Mouse (Mus musculus): Measurements from ENCODE around the gene B130006D01Rik.
A peak's percentile ranks its signal among the peaks of the same experiment; 100 is the strongest.
"Not testable (repeated sequence)": the region's sequence is repeated elsewhere in the genome, so short reads cannot be mapped to it uniquely, and the experiment has no call there.

The B130006D01Rik gene

GRCm38 (mm10) chr11:95713225-95713810, 10.1 kb upstream of the B130006D01Rik start:
- DNase-seq (ENCODE audit: low read depth in 1 of 2, low spot score in 2 of 2), result peak in 1 of 2 experiments; percentile 35

DNA sequence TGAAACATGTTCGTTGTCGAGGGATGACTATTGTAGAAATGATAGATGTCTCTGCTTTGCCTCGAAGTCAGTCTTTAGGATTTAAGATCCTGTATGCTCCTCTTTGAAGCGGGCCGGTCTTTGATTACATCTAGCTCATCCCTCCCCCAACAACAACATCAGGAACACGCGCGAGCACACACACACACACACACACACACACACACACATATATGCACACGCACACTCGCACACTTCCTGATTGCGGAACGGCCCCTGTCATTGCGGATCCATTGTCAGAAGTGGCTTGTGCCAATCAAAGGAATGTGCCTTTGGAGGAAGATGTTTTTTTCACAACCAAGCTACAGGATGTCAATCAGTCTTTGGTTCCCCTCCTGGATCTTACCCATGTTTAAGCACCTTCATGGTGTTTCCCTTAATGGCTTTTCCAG, 9.6 kb upstream of the B130006D01Rik start:
- peak; percentile 30 for DNase-seq (ENCODE audit: low read depth in 1 of 2, low spot score in 2 of 2)

- no peak for DNase-seq (ENCODE audit: low read depth in 1 of 2, low spot score in 2 of 2)
Measured at GRCm38 (mm10) chr11:95714411-95714810, 9.0 kb upstream of the B130006D01Rik start.

DNA sequence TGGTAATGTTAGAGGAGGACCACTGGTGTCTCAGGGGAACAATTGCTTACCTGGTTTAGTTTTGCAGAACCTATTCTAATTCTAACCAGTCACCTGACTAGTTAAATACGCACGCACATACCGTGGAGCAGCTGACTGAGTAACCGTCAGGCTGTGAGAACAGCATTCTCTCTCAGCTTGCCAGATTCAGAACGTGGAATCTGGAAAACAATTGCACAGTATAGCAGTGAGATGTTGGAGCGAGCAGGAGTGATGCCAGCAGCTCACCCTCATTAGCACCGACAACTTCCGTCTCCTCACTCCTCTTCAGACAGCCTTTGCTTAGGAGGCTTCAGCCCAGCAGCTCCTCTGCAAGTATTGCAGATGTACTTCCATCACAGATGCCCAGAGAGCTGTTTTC, 7.3 kb upstream of the B130006D01Rik start:
- DNase-seq (ENCODE audit: low read depth in 1 of 2, low spot score in 2 of 2), result no peak

DNA sequence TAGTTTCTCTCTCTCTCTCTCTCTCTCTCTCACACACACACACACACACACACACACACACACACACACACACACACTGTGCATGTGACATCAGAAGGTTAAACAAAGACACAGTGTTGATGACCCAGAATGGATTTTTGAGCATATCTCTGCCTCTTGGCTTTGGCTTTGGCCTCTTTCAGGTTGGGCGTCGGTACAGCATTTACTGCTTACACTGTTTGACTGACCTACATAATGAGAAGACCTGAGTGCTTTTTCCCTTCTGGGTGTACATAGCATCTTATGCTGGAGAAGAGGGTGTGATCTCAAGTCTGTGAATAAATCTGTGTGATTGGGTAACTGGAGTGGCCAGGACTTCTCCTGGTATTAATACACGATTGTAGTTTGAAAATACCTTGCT, 4.0 kb upstream of the B130006D01Rik start:
- no peak for DNase-seq (ENCODE audit: low read depth in 1 of 2, low spot score in 2 of 2)

GRCm38 (mm10) chr11:95724466-95724865, 1.1 kb downstream of the B130006D01Rik start:
- no peak for DNase-seq (ENCODE audit: low read depth in 1 of 2, low spot score in 2 of 2)

DNA sequence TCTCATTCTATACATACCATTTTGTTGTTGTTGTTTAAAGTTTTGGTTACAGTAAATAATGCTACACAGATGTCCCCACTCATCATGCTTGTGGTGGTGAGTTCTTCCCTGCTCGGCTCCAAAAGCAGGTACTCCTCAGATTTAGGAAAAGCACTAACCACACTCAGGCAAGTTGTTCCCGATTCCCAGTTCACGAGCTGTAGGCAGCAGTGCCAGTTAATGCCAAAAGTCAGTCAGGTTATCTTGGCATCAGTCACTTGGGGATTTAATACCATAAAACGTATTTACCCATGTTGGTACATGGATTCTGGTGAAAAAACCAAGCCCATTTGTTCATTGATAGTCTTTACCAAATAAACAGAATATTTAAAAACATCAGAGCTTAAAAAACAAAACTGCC, 2.8 kb downstream of the B130006D01Rik start:
- no peak for DNase-seq (ENCODE audit: low read depth in 1 of 2, low spot score in 2 of 2)

GRCm38 (mm10) chr11:95727947-95728346, 4.6 kb downstream of the B130006D01Rik start:
- no peak for DNase-seq (ENCODE audit: low read depth in 1 of 2, low spot score in 2 of 2)

- no peak for DNase-seq (ENCODE audit: low read depth in 1 of 2, low spot score in 2 of 2)
Measured at GRCm38 (mm10) chr11:95728916-95729907, 5.8 kb downstream of the B130006D01Rik start.

DNA sequence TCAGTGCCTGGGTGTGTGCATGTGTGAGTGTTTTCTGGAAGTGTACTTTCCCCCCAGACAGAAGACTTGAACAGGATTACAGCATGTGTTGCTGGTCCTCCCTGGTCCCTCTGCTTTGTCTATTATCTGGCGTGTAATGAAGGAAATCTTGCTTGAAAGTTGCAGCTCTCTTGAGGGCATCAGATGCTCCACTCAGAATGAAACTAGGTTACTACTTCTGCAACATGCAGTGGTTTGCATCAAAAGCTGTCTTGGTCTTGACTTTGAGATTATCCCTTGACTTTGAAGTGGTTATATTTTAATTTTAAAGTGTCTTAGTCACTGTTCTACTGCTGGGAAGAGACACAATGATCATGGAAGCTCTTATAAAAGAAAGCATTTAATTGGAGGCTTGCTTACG, 11.1 kb downstream of the B130006D01Rik start:
- DNase-seq (ENCODE audit: low read depth in 1 of 2, low spot score in 2 of 2), result no peak

DNA sequence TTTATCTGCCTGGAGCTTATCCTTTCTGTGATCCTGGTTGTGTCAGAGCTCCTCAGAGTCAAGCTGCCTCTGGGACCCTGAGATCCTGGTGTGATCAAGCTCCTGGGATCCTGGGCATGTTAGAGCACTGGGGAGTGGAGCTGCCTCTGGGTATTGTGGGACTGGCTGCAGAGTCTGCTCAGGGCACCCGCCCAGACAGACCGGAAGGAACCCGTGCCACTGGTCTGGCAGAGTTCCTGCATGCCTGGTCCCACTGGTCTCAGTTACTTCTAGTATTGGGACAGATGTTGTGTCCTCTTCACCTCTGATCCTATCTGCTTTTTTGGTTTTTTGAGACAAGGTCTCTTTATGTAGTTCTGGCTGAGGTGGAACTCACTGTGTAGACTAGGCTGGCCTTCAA, 14.4 kb downstream of the B130006D01Rik start:
- DNase-seq (ENCODE audit: low read depth in 1 of 2, low spot score in 2 of 2), result no peak

DNA sequence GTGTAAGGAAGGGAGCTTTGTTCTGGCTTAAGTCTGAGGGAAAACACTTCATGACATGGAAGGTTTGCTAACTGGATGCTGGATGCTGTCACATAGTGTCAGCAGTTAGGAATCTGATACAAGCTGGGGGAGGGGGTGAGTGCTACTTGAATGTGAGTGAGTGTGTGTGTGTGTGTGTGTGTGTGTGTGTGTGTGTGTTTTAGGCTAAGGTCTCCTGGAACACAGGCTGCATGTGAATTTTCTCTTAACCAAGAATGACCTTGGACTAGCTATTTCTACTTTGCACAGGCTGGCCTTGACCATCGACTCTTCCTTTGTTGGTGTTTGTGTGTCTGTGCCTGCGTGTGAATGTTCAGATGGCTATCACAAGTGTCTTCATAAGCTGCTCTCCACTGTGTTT, 21.1 kb downstream of the B130006D01Rik start:
- no peak for DNase-seq (ENCODE audit: low read depth in 1 of 2, low spot score in 2 of 2)

GRCm38 (mm10) chr11:95746821-95747220, 23.4 kb downstream of the B130006D01Rik start:
- DNase-seq (ENCODE audit: low read depth in 1 of 2, low spot score in 2 of 2), result no peak

- DNase-seq (ENCODE audit: low read depth in 1 of 2, low spot score in 2 of 2), result no peak
Measured at GRCm38 (mm10) chr11:95748331-95748730, 24.9 kb downstream of the B130006D01Rik start.

DNA sequence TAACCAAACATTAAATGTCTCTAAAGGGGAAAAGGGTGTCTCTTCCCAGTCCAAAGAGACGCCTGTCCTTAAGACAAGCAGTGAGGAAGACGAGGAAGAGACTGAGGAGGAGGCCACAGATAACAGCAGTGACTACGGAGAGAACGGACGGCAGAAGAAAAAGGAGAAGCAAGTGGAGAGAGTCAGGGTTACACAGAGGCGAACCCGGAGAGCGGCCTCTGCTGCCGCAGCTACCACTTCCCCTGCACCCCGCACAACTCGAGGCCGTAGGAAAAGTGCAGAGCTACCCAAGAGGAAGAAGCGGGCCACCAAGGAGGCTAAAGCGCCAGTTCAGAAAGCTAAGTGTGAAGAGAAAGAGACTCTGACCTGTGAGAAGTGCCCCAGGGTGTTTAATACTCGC, 26.2 kb downstream of the B130006D01Rik start:
- DNase-seq (ENCODE audit: low read depth in 1 of 2, low spot score in 2 of 2), result peak; percentile 7 to 40

DNA sequence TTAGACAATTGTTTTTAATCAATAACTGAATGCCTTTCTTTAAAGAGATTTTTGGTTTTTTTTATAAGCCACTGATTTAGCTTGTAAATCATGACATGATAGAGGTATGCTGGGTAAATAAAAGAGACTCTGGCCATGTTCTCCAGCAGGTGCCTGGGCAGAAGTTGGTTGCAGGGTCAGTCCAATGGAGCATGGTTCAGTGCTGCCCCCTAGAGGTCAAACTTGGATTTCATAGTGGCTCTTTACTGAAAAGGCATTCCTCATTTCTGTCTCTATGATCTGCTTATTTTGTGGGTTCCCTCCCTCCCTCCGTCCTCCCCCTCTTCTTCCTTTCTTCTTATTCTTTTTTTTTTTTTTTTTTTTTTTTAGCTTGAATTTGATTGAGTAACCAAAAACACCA, 27.6 kb downstream of the B130006D01Rik start:
- DNase-seq (ENCODE audit: low read depth in 1 of 2, low spot score in 2 of 2), result peak; percentile 39 to 62

GRCm38 (mm10) chr11:95755137-95755536, 31.8 kb downstream of the B130006D01Rik start:
- DNase-seq (ENCODE audit: low read depth in 1 of 2, low spot score in 2 of 2), result not testable (repeated sequence)

DNA sequence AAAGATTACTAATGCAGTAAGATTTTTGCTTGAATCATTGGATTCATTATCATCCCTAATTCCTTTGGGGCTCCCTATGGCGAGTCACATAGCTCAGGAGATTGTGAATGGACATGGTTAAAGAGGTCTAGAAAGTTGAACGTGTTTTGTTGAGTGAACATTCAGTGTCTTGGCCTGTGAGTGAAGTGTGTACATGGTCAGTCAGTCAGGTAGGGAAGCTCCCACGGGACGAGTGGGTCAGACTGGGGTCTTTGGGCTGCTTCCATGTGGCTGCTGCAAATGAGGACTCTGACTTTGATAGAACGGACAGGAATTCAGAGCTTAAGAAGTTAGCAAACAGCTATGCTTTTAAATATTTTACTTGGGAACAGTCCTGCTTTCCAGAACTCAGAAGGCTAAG, 37.1 kb downstream of the B130006D01Rik start:
- DNase-seq (ENCODE audit: low read depth in 1 of 2, low spot score in 2 of 2), result no peak

GRCm38 (mm10) chr11:95762996-95763395, 39.6 kb downstream of the B130006D01Rik start:
- no peak for DNase-seq (ENCODE audit: low read depth in 1 of 2, low spot score in 2 of 2)

GRCm38 (mm10) chr11:95764806-95765205, 41.4 kb downstream of the B130006D01Rik start:
- DNase-seq (ENCODE audit: low read depth in 1 of 2, low spot score in 2 of 2), result no peak

DNA sequence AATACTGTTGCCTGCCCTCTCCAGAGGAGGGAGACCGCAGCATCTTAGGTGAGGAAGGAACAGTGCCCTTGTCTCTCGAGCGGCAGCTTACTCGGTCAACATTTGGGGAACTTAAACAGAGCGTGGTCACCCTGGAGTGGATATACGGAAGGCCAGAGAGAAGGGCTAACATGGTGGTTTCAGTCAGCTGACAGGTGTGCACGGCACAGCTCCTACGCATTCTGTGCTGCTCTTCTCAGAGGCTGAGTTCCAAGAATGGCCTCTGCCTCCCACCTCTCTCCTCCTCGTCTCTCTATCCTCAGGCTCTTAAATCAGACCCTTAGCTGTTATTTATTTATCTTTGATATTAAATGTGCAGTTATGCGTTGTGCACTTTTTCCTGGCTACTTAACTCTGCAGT, 41.9 kb downstream of the B130006D01Rik start:
- no peak for DNase-seq (ENCODE audit: low read depth in 1 of 2, low spot score in 2 of 2)

GRCm38 (mm10) chr11:95768244-95768643, 44.9 kb downstream of the B130006D01Rik start:
- no peak for DNase-seq (ENCODE audit: low read depth in 1 of 2, low spot score in 2 of 2)

All from monocyte, adult 2 months (primary cell).